Mouse (Mus musculus): ENCODE data around the gene Taar3. TPM values are rescaled to one million over a fixed set of nuclear protein-coding genes. Genes with fewer than 3 reads are reported as not detected.

Taar3 gene
- polyA plus RNA-seq (2014; fragmentation: Nextera tagmentation; extraction: Ambion mirVana): not detected in 2 replicates

GRCm38 (mm10) chr10:23949508-23950005, at the start of gene Taar3:
Taar3 (plus strand) TSS chr10:23949558.
- Histone ChIP-seq H3K36me3 (ENCODE audit: control insufficient read depth, insufficient read depth, low read length) (no peaks in the 10 kb centered on the region), H3K27me3 (ENCODE audit: control insufficient read depth, insufficient read depth, low read length) (no peaks in the 10 kb centered on the region), H3K4me2 (replicated peaks; ENCODE audit: low read depth, low read length) (no peak within 1 kb of the TSS), H3K9ac (ENCODE audit: low read depth, low read length) (no peak within 1 kb of the TSS), H3K4me1 (ENCODE audit: control insufficient read depth, insufficient read depth, low read length) (no peaks in the 10 kb centered on the region), H3K27ac (ENCODE audit: low read depth, low read length) (no peak within 1 kb of the TSS), H3K4me3 (ENCODE audit: low read length) (no peak within 1 kb of the TSS), H3K9me3 (ENCODE audit: control insufficient read depth, low read length) (no peaks in the 10 kb centered on the region)
- ATAC-seq (ENCODE audit: low FRiP score, low TSS enrichment): no peak
- WGBS: 90% methylated on average over 16 of the region's 16 CpGs

GRCm38 (mm10) chr10:23901119-23901518, 48.2 kb upstream of the Taar3 start:
- no peak for ATAC-seq (ENCODE audit: low FRiP score, low TSS enrichment)
- 84% methylated on average over 3 of the region's 3 CpGs for whole genome bisulfite sequencing

GRCm38 (mm10) chr10:23905661-23906060, 43.7 kb upstream of the Taar3 start:
- Histone ChIP-seq H3K9ac (ENCODE audit: low read depth, low read length) (no peak overlapping the region), H3K4me3 (ENCODE audit: low read length) (no peak overlapping the region), H3K27ac (ENCODE audit: low read depth, low read length) (no peak overlapping the region), H3K4me1 (ENCODE audit: control insufficient read depth, insufficient read depth, low read length) (no peaks in the 10 kb centered on the region), H3K27me3 (ENCODE audit: control insufficient read depth, insufficient read depth, low read length) (no peaks in the 10 kb centered on the region), H3K36me3 (ENCODE audit: control insufficient read depth, insufficient read depth, low read length) (no peaks in the 10 kb centered on the region), H3K9me3 (ENCODE audit: control insufficient read depth, low read length) (no peaks in the 10 kb centered on the region), H3K4me2 (replicated peaks; ENCODE audit: low read depth, low read length) (no peak overlapping the region)
- ATAC-seq (ENCODE audit: low FRiP score, low TSS enrichment): no peak
- WGBS: 88% methylated on average over 1 of the region's 1 CpGs

More at GRCm38 (mm10) chr10:23901119-23901518, 48.2 kb upstream of the Taar3 start:
- Histone ChIP-seq H3K27me3 (ENCODE audit: control insufficient read depth, insufficient read depth, low read length) (no peaks in the 10 kb centered on the region), H3K36me3 (ENCODE audit: control insufficient read depth, insufficient read depth, low read length) (no peaks in the 10 kb centered on the region), H3K4me2 (replicated peaks; ENCODE audit: low read depth, low read length) (no peak overlapping the region), H3K9ac (ENCODE audit: low read depth, low read length) (no peak overlapping the region), H3K9me3 (ENCODE audit: control insufficient read depth, low read length) (no peaks in the 10 kb centered on the region), H3K4me3 (ENCODE audit: low read length) (no peak overlapping the region), H3K4me1 (ENCODE audit: control insufficient read depth, insufficient read depth, low read length) (no peaks in the 10 kb centered on the region), H3K27ac (ENCODE audit: low read depth, low read length) (no peak overlapping the region)

GRCm38 (mm10) chr10:23920056-23920455, 29.3 kb upstream of the Taar3 start, which contains the start of gene Taar1:
Taar1 (plus strand) TSS chr10:23920356.
- Histone ChIP-seq H3K4me1 (ENCODE audit: control insufficient read depth, insufficient read depth, low read length) (no peaks in the 10 kb centered on the region), H3K9me3 (ENCODE audit: control insufficient read depth, low read length) (no peaks in the 10 kb centered on the region), H3K27ac (ENCODE audit: low read depth, low read length) (no peak within 1 kb of the TSS), H3K27me3 (ENCODE audit: control insufficient read depth, insufficient read depth, low read length) (no peaks in the 10 kb centered on the region), H3K4me2 (replicated peaks; ENCODE audit: low read depth, low read length) (no peak within 1 kb of the TSS), H3K36me3 (ENCODE audit: control insufficient read depth, insufficient read depth, low read length) (no peaks in the 10 kb centered on the region), H3K4me3 (ENCODE audit: low read length) (no peak within 1 kb of the TSS), H3K9ac (ENCODE audit: low read depth, low read length) (no peak within 1 kb of the TSS)
- no peak for ATAC-seq (ENCODE audit: low FRiP score, low TSS enrichment)
- WGBS: 91% methylated on average over 4 of the region's 4 CpGs

- no peaks in the 10 kb centered on the region for H3K4me1 ChIP-seq (ENCODE audit: control insufficient read depth, insufficient read depth, low read length)
- H3K4me3 ChIP-seq (ENCODE audit: low read length): no peak overlapping the region
- no peak overlapping the region for H3K27ac ChIP-seq (ENCODE audit: low read depth, low read length)
- WGBS: 63% methylated on average over 3 of the region's 3 CpGs
- no peaks in the 10 kb centered on the region for H3K36me3 ChIP-seq (ENCODE audit: control insufficient read depth, insufficient read depth, low read length)
- no peak for ATAC-seq (ENCODE audit: low FRiP score, low TSS enrichment)
- H3K9me3 ChIP-seq (ENCODE audit: control insufficient read depth, low read length): no peaks in the 10 kb centered on the region
- no peak overlapping the region for H3K4me2 ChIP-seq (replicated peaks; ENCODE audit: low read depth, low read length)
- H3K27me3 ChIP-seq (ENCODE audit: control insufficient read depth, insufficient read depth, low read length): no peaks in the 10 kb centered on the region
- H3K9ac ChIP-seq (ENCODE audit: low read depth, low read length): no peak overlapping the region
Observed at GRCm38 (mm10) chr10:23922468-23922867, 26.9 kb upstream of the Taar3 start.

- Histone ChIP-seq H3K36me3 (ENCODE audit: control insufficient read depth, insufficient read depth, low read length) (no peaks in the 10 kb centered on the region), H3K9me3 (ENCODE audit: control insufficient read depth, low read length) (no peaks in the 10 kb centered on the region), H3K27ac (ENCODE audit: low read depth, low read length) (no peak overlapping the region), H3K27me3 (ENCODE audit: control insufficient read depth, insufficient read depth, low read length) (no peaks in the 10 kb centered on the region), H3K4me1 (ENCODE audit: control insufficient read depth, insufficient read depth, low read length) (no peaks in the 10 kb centered on the region), H3K4me2 (replicated peaks; ENCODE audit: low read depth, low read length) (no peak overlapping the region), H3K9ac (ENCODE audit: low read depth, low read length) (no peak overlapping the region), H3K4me3 (ENCODE audit: low read length) (no peak overlapping the region)
- WGBS: 79% methylated on average over 2 of the region's 2 CpGs
- ATAC-seq (ENCODE audit: low FRiP score, low TSS enrichment): no peak
Observed at GRCm38 (mm10) chr10:23923941-23924340, 25.4 kb upstream of the Taar3 start.

GRCm38 (mm10) chr10:23937613-23938012, 11.7 kb upstream of the Taar3 start:
- no peak overlapping the region for H3K4me2 ChIP-seq (replicated peaks; ENCODE audit: low read depth, low read length)
- no peak overlapping the region for H3K4me3 ChIP-seq (ENCODE audit: low read length)
- no peak for ATAC-seq (ENCODE audit: low FRiP score, low TSS enrichment)
- no peak overlapping the region for H3K9ac ChIP-seq (ENCODE audit: low read depth, low read length)
- H3K9me3 ChIP-seq (ENCODE audit: control insufficient read depth, low read length): no peaks in the 10 kb centered on the region
- no peaks in the 10 kb centered on the region for H3K4me1 ChIP-seq (ENCODE audit: control insufficient read depth, insufficient read depth, low read length)
- H3K36me3 ChIP-seq (ENCODE audit: control insufficient read depth, insufficient read depth, low read length): no peaks in the 10 kb centered on the region
- H3K27ac ChIP-seq (ENCODE audit: low read depth, low read length): no peak overlapping the region
- H3K27me3 ChIP-seq (ENCODE audit: control insufficient read depth, insufficient read depth, low read length): no peaks in the 10 kb centered on the region
- WGBS: 12% methylated on average over 4 of the region's 4 CpGs

- Histone ChIP-seq H3K36me3 (ENCODE audit: control insufficient read depth, insufficient read depth, low read length) (no peaks in the 10 kb centered on the region), H3K27ac (ENCODE audit: low read depth, low read length) (no peak within 1 kb of the TSS), H3K4me3 (ENCODE audit: low read length) (no peak within 1 kb of the TSS), H3K27me3 (ENCODE audit: control insufficient read depth, insufficient read depth, low read length) (no peaks in the 10 kb centered on the region), H3K9ac (ENCODE audit: low read depth, low read length) (no peak within 1 kb of the TSS; the same call in 1 of the 2 replicates), H3K4me2 (replicated peaks; ENCODE audit: low read depth, low read length) (0 out of 2 replicates have a peak within 1 kb of the TSS, but pooled peaks have one; percentile 2), H3K4me1 (ENCODE audit: control insufficient read depth, insufficient read depth, low read length) (no peaks in the 10 kb centered on the region), H3K9me3 (ENCODE audit: control insufficient read depth, low read length) (no peaks in the 10 kb centered on the region)
- WGBS: 30% methylated on average over 6 of the region's 6 CpGs
- no peak for ATAC-seq (ENCODE audit: low FRiP score, low TSS enrichment)
Observed at GRCm38 (mm10) chr10:23938312-23938711, 11.0 kb upstream of the Taar3 start, which contains the start of gene Taar2. Taar2 (plus strand) TSS chr10:23938572.

GRCm38 (mm10) chr10:23942465-23942864, 6.9 kb upstream of the Taar3 start:
- Histone ChIP-seq H3K4me2 (replicated peaks; ENCODE audit: low read depth, low read length) (no peak overlapping the region), H3K9me3 (ENCODE audit: control insufficient read depth, low read length) (no peaks in the 10 kb centered on the region), H3K27ac (ENCODE audit: low read depth, low read length) (no peak overlapping the region), H3K4me1 (ENCODE audit: control insufficient read depth, insufficient read depth, low read length) (no peaks in the 10 kb centered on the region), H3K27me3 (ENCODE audit: control insufficient read depth, insufficient read depth, low read length) (no peaks in the 10 kb centered on the region), H3K9ac (ENCODE audit: low read depth, low read length) (no peak overlapping the region), H3K4me3 (ENCODE audit: low read length) (no peak overlapping the region), H3K36me3 (ENCODE audit: control insufficient read depth, insufficient read depth, low read length) (no peaks in the 10 kb centered on the region)
- no peak for ATAC-seq (ENCODE audit: low FRiP score, low TSS enrichment)
- WGBS: 87% methylated on average over 5 of the region's 5 CpGs

All from kidney, embryonic 14.5 days (tissue).